Mouse (Mus musculus): Measurements from ENCODE around the gene Olfr54. TPM values are rescaled to one million over a fixed set of nuclear protein-coding genes. Genes with fewer than 3 reads are reported as not detected.

The Olfr54 gene
- polyA plus RNA-seq, 1 experiment, result not detected

Other genes starting within 250 kb of the Olfr54 start
- gene Zfp354c, start 186.5 kb upstream of the Olfr54 start, polyA plus RNA-seq (2012; rRNA removed), result 7.4 and 9.6 TPM in 2 replicates
- gene Zfp879, start 172.7 kb upstream of the Olfr54 start, polyA plus RNA-seq (2012; rRNA removed), result 0.88 and 1.3 TPM in 2 replicates
- gene Grm6, start 163.6 kb upstream of the Olfr54 start, polyA plus RNA-seq (2012; rRNA removed), result not detected in 2 replicates
- 2.0 and 2.5 TPM in 2 replicates for gene Zfp454, start 126.6 kb upstream of the Olfr54 start, polyA plus RNA-seq (2012; rRNA removed)
- 5.1 and 5.3 TPM in 2 replicates for gene Zfp2, start 98.1 kb upstream of the Olfr54 start, polyA plus RNA-seq (2012; rRNA removed)
- 2.1 and 2.6 TPM in 2 replicates for gene Zfp354b, start 82.6 kb upstream of the Olfr54 start, polyA plus RNA-seq (2012; rRNA removed)
- gene 4933414I15Rik, start 70.5 kb upstream of the Olfr54 start, polyA plus RNA-seq (2012; rRNA removed), result not detected in 2 replicates
- gene Prop1, start 60.5 kb upstream of the Olfr54 start, polyA plus RNA-seq (2012; rRNA removed), result not detected in 2 replicates
- not detected in 2 replicates for gene Olfr1378, start 47.7 kb upstream of the Olfr54 start, polyA plus RNA-seq (2012; rRNA removed)
- not detected in 2 replicates for gene Olfr1377, start 32.3 kb upstream of the Olfr54 start, polyA plus RNA-seq (2012; rRNA removed)
- gene Olfr51, start 10.6 kb upstream of the Olfr54 start, polyA plus RNA-seq (2012; rRNA removed), result not detected in 2 replicates
- not detected in 2 replicates for gene Olfr1375, start 33.9 kb downstream of the Olfr54 start, polyA plus RNA-seq (2012; rRNA removed)
- gene Zfp354a, start 45.0 kb downstream of the Olfr54 start, polyA plus RNA-seq (2012; rRNA removed), result 5.1 and 6.9 TPM in 2 replicates
- not detected in 2 replicates for gene Gm12569, start 206.2 kb downstream of the Olfr54 start, polyA plus RNA-seq (2012; rRNA removed)
- 126 and 140 TPM in 2 replicates for gene Clk4, start 247.5 kb downstream of the Olfr54 start, polyA plus RNA-seq (2012; rRNA removed)
- gene BC049762, start 248.8 kb downstream of the Olfr54 start, polyA plus RNA-seq (2012; rRNA removed), result 0.37 TPM in 1 of 2 replicates, not detected in the other